Mouse (Mus musculus): Measurements from ENCODE around the gene Ccdc71l. TPM values are rescaled to one million over a fixed set of nuclear protein-coding genes. Genes with fewer than 3 reads are reported as not detected.

The Ccdc71l gene
- 2.6 TPM for polyA plus RNA-seq (2012; fragmentation: generic; extraction: Trizol)
- long read RNA-seq, experiment 1, result 0 reads
- long read RNA-seq, experiment 2, result 0 reads

- H3ac ChIP-seq (ENCODE audit: control insufficient read depth, insufficient read length, low read depth), result peak within 1 kb of the TSS; percentile 58
- H3K79me2 ChIP-seq (ENCODE audit: control insufficient read depth, insufficient read depth), result peaks cover 9% of the 10 kb centered on the region
- H3K27me3 ChIP-seq (ENCODE audit: control insufficient read depth, insufficient read depth, insufficient read length), result no peaks in the 10 kb centered on the region
- peak within 1 kb of the TSS; percentile 56 for H3K4me3 ChIP-seq (ENCODE audit: insufficient read depth, poor library complexity, severe bottlenecking)
- H3K79me3 ChIP-seq (ENCODE audit: low read depth), result no peaks in the 10 kb centered on the region
- TF ChIP-seq USF1 (IDR thresholded peaks at IDR 0.05; ENCODE audit: low read depth) (no peak), FOSL1 (IDR thresholded peaks at IDR 0.05; ENCODE audit: insufficient read depth, low read length, poor library complexity, severe bottlenecking) (no peak), CEBPB (IDR thresholded peaks at IDR 0.05; ENCODE audit: low read depth) (no peak), MYOD1 (IDR thresholded peaks at IDR 0.05; ENCODE audit: control insufficient read depth, insufficient read length, low read depth) (no peak), MYOG (IDR thresholded peaks at IDR 0.05; ENCODE audit: control insufficient read depth, extremely low read depth, insufficient read length) (no peak)
- H3K36me3 ChIP-seq (ENCODE audit: control insufficient read depth, insufficient read depth), result no peaks in the 10 kb centered on the region
These were observed at the start of gene Ccdc71l for GRCm38 (mm10) chr12:32378528-32379295. Gene Ccdc71l, plus strand, starts transcription at chr12:32378704.

GRCm38 (mm10) chr12:32339078-32339477, 39.4 kb upstream of the Ccdc71l start:
- Histone ChIP-seq H3K27me3 (ENCODE audit: control insufficient read depth, insufficient read depth, insufficient read length) (no peaks in the 10 kb centered on the region), H3K4me3 (ENCODE audit: insufficient read depth, poor library complexity, severe bottlenecking) (no peak overlapping the region), H3ac (ENCODE audit: control insufficient read depth, insufficient read length, low read depth) (no peak overlapping the region), H3K79me3 (ENCODE audit: low read depth) (no peaks in the 10 kb centered on the region), H3K36me3 (ENCODE audit: control insufficient read depth, insufficient read depth) (no peaks in the 10 kb centered on the region), H3K79me2 (ENCODE audit: control insufficient read depth, insufficient read depth) (no peaks in the 10 kb centered on the region)
- TF ChIP-seq CEBPB (IDR thresholded peaks at IDR 0.05; ENCODE audit: low read depth) (no peak), MYOD1 (IDR thresholded peaks at IDR 0.05; ENCODE audit: control insufficient read depth, insufficient read length, low read depth) (no peak), MAX (IDR thresholded peaks at IDR 0.05) (no peak), MYOG (IDR thresholded peaks at IDR 0.05; ENCODE audit: control insufficient read depth, extremely low read depth, insufficient read length) (no peak)

GRCm38 (mm10) chr12:32343487-32343886, 35.0 kb upstream of the Ccdc71l start:
- H3K27me3 ChIP-seq (ENCODE audit: control insufficient read depth, insufficient read depth, insufficient read length), result no peaks in the 10 kb centered on the region
- no peaks in the 10 kb centered on the region for H3K79me2 ChIP-seq (ENCODE audit: control insufficient read depth, insufficient read depth)
- no peaks in the 10 kb centered on the region for H3K36me3 ChIP-seq (ENCODE audit: control insufficient read depth, insufficient read depth)
- H3K79me3 ChIP-seq (ENCODE audit: low read depth), result no peaks in the 10 kb centered on the region
- no peak overlapping the region for H3K4me3 ChIP-seq (ENCODE audit: insufficient read depth, poor library complexity, severe bottlenecking)
- no peak overlapping the region for H3ac ChIP-seq (ENCODE audit: control insufficient read depth, insufficient read length, low read depth)
- TF ChIP-seq USF1 (IDR thresholded peaks at IDR 0.05; ENCODE audit: low read depth) (no peak), MYOG (IDR thresholded peaks at IDR 0.05; ENCODE audit: control insufficient read depth, extremely low read depth, insufficient read length) (no peak), MAX (IDR thresholded peaks at IDR 0.05) (no peak), FOSL1 (IDR thresholded peaks at IDR 0.05; ENCODE audit: insufficient read depth, low read length, poor library complexity, severe bottlenecking) (no peak), MYOD1 (IDR thresholded peaks at IDR 0.05; ENCODE audit: control insufficient read depth, insufficient read length, low read depth) (no peak), CTCF (IDR thresholded peaks at IDR 0.05; ENCODE audit: control insufficient read depth, insufficient read depth, insufficient read length) (no peak), CEBPB (IDR thresholded peaks at IDR 0.05; ENCODE audit: low read depth) (no peak)

- TF ChIP-seq USF1 (IDR thresholded peaks at IDR 0.05; ENCODE audit: low read depth) (no peak), CEBPB (IDR thresholded peaks at IDR 0.05; ENCODE audit: low read depth) (no peak), MAX (IDR thresholded peaks at IDR 0.05) (no peak), MYOD1 (IDR thresholded peaks at IDR 0.05; ENCODE audit: control insufficient read depth, insufficient read length, low read depth) (no peak)
- Histone ChIP-seq H3K79me3 (ENCODE audit: low read depth) (no peaks in the 10 kb centered on the region), H3ac (ENCODE audit: control insufficient read depth, insufficient read length, low read depth) (no peak overlapping the region)
These were observed 32.4 kb upstream of the Ccdc71l start for GRCm38 (mm10) chr12:32346121-32346520.

GRCm38 (mm10) chr12:32348493-32348892, 30.0 kb upstream of the Ccdc71l start:
- no peaks in the 10 kb centered on the region for H3K79me3 ChIP-seq (ENCODE audit: low read depth)
- no peaks in the 10 kb centered on the region for H3K79me2 ChIP-seq (ENCODE audit: control insufficient read depth, insufficient read depth)
- no peak overlapping the region for H3ac ChIP-seq (ENCODE audit: control insufficient read depth, insufficient read length, low read depth)
- TF ChIP-seq USF1 (IDR thresholded peaks at IDR 0.05; ENCODE audit: low read depth), result no peak
- no peak for TF ChIP-seq MYOG (IDR thresholded peaks at IDR 0.05; ENCODE audit: control insufficient read depth, extremely low read depth, insufficient read length)
- no peak for TF ChIP-seq FOSL1 (IDR thresholded peaks at IDR 0.05; ENCODE audit: insufficient read depth, low read length, poor library complexity, severe bottlenecking)
- TF ChIP-seq CEBPB (IDR thresholded peaks at IDR 0.05; ENCODE audit: low read depth), result no peak
- no peak for TF ChIP-seq MAX (IDR thresholded peaks at IDR 0.05)
- no peak for TF ChIP-seq CTCF (IDR thresholded peaks at IDR 0.05; ENCODE audit: control insufficient read depth, insufficient read depth, insufficient read length)
- no peak for TF ChIP-seq MYOD1 (IDR thresholded peaks at IDR 0.05; ENCODE audit: control insufficient read depth, insufficient read length, low read depth)
- H3K4me3 ChIP-seq (ENCODE audit: insufficient read depth, poor library complexity, severe bottlenecking), result no peak overlapping the region
- H3K27me3 ChIP-seq (ENCODE audit: control insufficient read depth, insufficient read depth, insufficient read length), result no peaks in the 10 kb centered on the region
- H3K36me3 ChIP-seq (ENCODE audit: control insufficient read depth, insufficient read depth), result no peaks in the 10 kb centered on the region

More at GRCm38 (mm10) chr12:32346121-32346520, 32.4 kb upstream of the Ccdc71l start:
- H3K79me2 ChIP-seq (ENCODE audit: control insufficient read depth, insufficient read depth), result no peaks in the 10 kb centered on the region
- no peaks in the 10 kb centered on the region for H3K36me3 ChIP-seq (ENCODE audit: control insufficient read depth, insufficient read depth)
- H3K4me3 ChIP-seq (ENCODE audit: insufficient read depth, poor library complexity, severe bottlenecking), result no peak overlapping the region
- no peaks in the 10 kb centered on the region for H3K27me3 ChIP-seq (ENCODE audit: control insufficient read depth, insufficient read depth, insufficient read length)

GRCm38 (mm10) chr12:32351874-32352273, 26.6 kb upstream of the Ccdc71l start:
- Histone ChIP-seq H3K27me3 (ENCODE audit: control insufficient read depth, insufficient read depth, insufficient read length) (no peaks in the 10 kb centered on the region), H3K4me3 (ENCODE audit: insufficient read depth, poor library complexity, severe bottlenecking) (no peak overlapping the region), H3K36me3 (ENCODE audit: control insufficient read depth, insufficient read depth) (no peaks in the 10 kb centered on the region), H3K79me2 (ENCODE audit: control insufficient read depth, insufficient read depth) (no peaks in the 10 kb centered on the region), H3K79me3 (ENCODE audit: low read depth) (no peaks in the 10 kb centered on the region), H3ac (ENCODE audit: control insufficient read depth, insufficient read length, low read depth) (no peak overlapping the region)
- TF ChIP-seq CTCF (IDR thresholded peaks at IDR 0.05; ENCODE audit: control insufficient read depth, insufficient read depth, insufficient read length), result no peak
- no peak for TF ChIP-seq MYOG (IDR thresholded peaks at IDR 0.05; ENCODE audit: control insufficient read depth, extremely low read depth, insufficient read length)
- TF ChIP-seq MYOD1 (IDR thresholded peaks at IDR 0.05; ENCODE audit: control insufficient read depth, insufficient read length, low read depth), result no peak
- TF ChIP-seq USF1 (IDR thresholded peaks at IDR 0.05; ENCODE audit: low read depth), result no peak
- TF ChIP-seq FOSL1 (IDR thresholded peaks at IDR 0.05; ENCODE audit: insufficient read depth, low read length, poor library complexity, severe bottlenecking), result no peak
- TF ChIP-seq MAX (IDR thresholded peaks at IDR 0.05), result no peak
- no peak for TF ChIP-seq CEBPB (IDR thresholded peaks at IDR 0.05; ENCODE audit: low read depth)

Measured in C2C12 (cell line).